Mouse (Mus musculus) CH12.LX (cell line): ENCODE data around the gene Il1b. TPM values are rescaled to one million over a fixed set of nuclear protein-coding genes. Genes with fewer than 3 reads are reported as not detected.

Source experiments
- DNase-seq: peaks from one replicate; pipeline ENCODE4 v3.0.0-alpha.2; 2013; ENCODE audit errors: extremely low read depth
- H3K27ac ChIP-seq: 2 replicates; pipeline ENCODE4 v1.5.1; 2012; ENCODE audit warnings: low read depth, mild to moderate bottlenecking, control low read depth, moderate library complexity; ENCODE audit not compliant: insufficient read depth
- H3K27me3 ChIP-seq: replicated peaks from 2 replicates; pipeline ENCODE3; 2012; ENCODE audit warnings: inconsistent platforms
- H3K36me3 ChIP-seq, 2 experiments: replicated peaks in 1 of 2; 2 replicates each; pipeline versions ENCODE3 to v1.6.1; 2012; ENCODE audit warnings: inconsistent platforms in 1 of 2, low read length in 1 of 2, mild to moderate bottlenecking in 1 of 2, mixed read lengths in 1 of 2, moderate library complexity in 1 of 2; ENCODE audit not compliant: control insufficient read depth in 1 of 2, insufficient read depth in 1 of 2
- H3K4me1 ChIP-seq, 2 experiments: 2 replicates each; pipeline ENCODE4 v1.6.1; 2012; ENCODE audit warnings: inconsistent platforms in 1 of 2, moderate library complexity in 1 of 2; ENCODE audit not compliant: insufficient read depth in 2 of 2, control insufficient read depth in 1 of 2
- H3K4me2 ChIP-seq: 2 replicates; pipeline ENCODE4 v1.6.1; 2012; ENCODE audit warnings: low read depth, mild to moderate bottlenecking, control low read depth; ENCODE audit not compliant: poor library complexity, insufficient read depth, severe bottlenecking
- H3K4me3 ChIP-seq, 3 experiments: fragments of 150-350 bp in 1 of 3; sonication (generic) in 1 of 3; replicated peaks in 1 of 3; 2 replicates each; pipeline versions ENCODE3 to v1.5.1; 2011 to 2012; ENCODE audit warnings: low read depth in 2 of 3, low read length in 2 of 3, mild to moderate bottlenecking in 2 of 3, moderate library complexity in 2 of 3, control low read depth in 1 of 3, improper control_type of control experiment in 1 of 3, inconsistent platforms in 1 of 3, mixed read lengths in 1 of 3; ENCODE audit not compliant: poor library complexity in 1 of 3
- H3K79me2 ChIP-seq: replicated peaks from 2 replicates; pipeline ENCODE4 v1.6.1; 2012; ENCODE audit warnings: mild to moderate bottlenecking, moderate library complexity; ENCODE audit not compliant: control insufficient read depth, poor library complexity, insufficient read depth, severe bottlenecking; ENCODE audit errors: extremely low read depth
- H3K9ac ChIP-seq: 2 replicates; pipeline ENCODE4 v1.6.1; 2012; ENCODE audit warnings: low read depth, mild to moderate bottlenecking, control low read depth, moderate library complexity; ENCODE audit not compliant: insufficient read depth
- H3K9me3 ChIP-seq: replicated peaks from 2 replicates; pipeline ENCODE3; 2012; ENCODE audit warnings: low read length, inconsistent platforms, mixed read lengths
- BHLHE40 ChIP-seq: IDR thresholded peaks from 2 replicates; pipeline ENCODE4 v1.6.1; 2011; ENCODE audit warnings: mild to moderate bottlenecking, low read depth, low read length, improper control_type of control experiment
- CTCF ChIP-seq, 2 experiments: IDR thresholded peaks in 1 of 2; conservative IDR thresholded peaks in 1 of 2; 2 replicates each; pipeline ENCODE4 v1.5.1; 2011 to 2012; ENCODE audit warnings: low read depth in 2 of 2, low read length in 2 of 2, improper control_type of control experiment in 1 of 2, inconsistent platforms in 1 of 2, mild to moderate bottlenecking in 1 of 2, moderate library complexity in 1 of 2
- ELF1 ChIP-seq: IDR thresholded peaks from 2 replicates; pipeline ENCODE4 v1.6.1; 2014; ENCODE audit warnings: low read depth, mild to moderate bottlenecking, inconsistent platforms, low read length, improper control_type of control experiment
- EP300 ChIP-seq: IDR thresholded peaks from 2 replicates; pipeline ENCODE4 v1.6.1; 2011; ENCODE audit warnings: low read length, improper control_type of control experiment
- GABPA ChIP-seq: IDR thresholded peaks from 2 replicates; pipeline ENCODE4 v1.6.1; 2012; ENCODE audit warnings: low read depth, low read length, improper control_type of control experiment, inconsistent platforms; ENCODE audit not compliant: insufficient replicate concordance
- HCFC1 ChIP-seq: IDR thresholded peaks from 2 replicates; pipeline ENCODE4 v1.6.1; 2012; ENCODE audit warnings: low read depth, mild to moderate bottlenecking, inconsistent platforms, low read length, improper control_type of control experiment
- IRF4 ChIP-seq: IDR thresholded peaks from 2 replicates; pipeline ENCODE4 v1.6.1; 2014; ENCODE audit warnings: low read depth, mild to moderate bottlenecking, inconsistent platforms, low read length, improper control_type of control experiment
- JUN ChIP-seq: IDR thresholded peaks from 2 replicates; pipeline ENCODE4 v1.6.1; 2011; ENCODE audit warnings: low read depth, mild to moderate bottlenecking, low read length, improper control_type of control experiment, moderate library complexity; ENCODE audit not compliant: insufficient read depth
- KAT2A ChIP-seq: IDR thresholded peaks from 2 replicates; pipeline ENCODE4 v1.6.1; 2012; ENCODE audit warnings: low read length, improper control_type of control experiment, inconsistent platforms; ENCODE audit not compliant: insufficient replicate concordance
- MAFK ChIP-seq: IDR thresholded peaks from 2 replicates; pipeline ENCODE4 v1.6.1; 2011; ENCODE audit warnings: low read length, improper control_type of control experiment; ENCODE audit not compliant: insufficient replicate concordance
- MAX ChIP-seq: IDR thresholded peaks from 2 replicates; pipeline ENCODE4 v1.6.1; 2011; ENCODE audit warnings: low read length, improper control_type of control experiment
- MEF2A ChIP-seq: IDR thresholded peaks from 2 replicates; pipeline ENCODE4 v1.6.1; 2014; ENCODE audit warnings: low read depth, mild to moderate bottlenecking, inconsistent platforms, low read length, improper control_type of control experiment, borderline replicate concordance
- NELFE ChIP-seq: IDR thresholded peaks from 2 replicates; pipeline ENCODE4 v1.6.1; 2011; ENCODE audit warnings: low read depth, low read length, improper control_type of control experiment
- NRF1 ChIP-seq: IDR thresholded peaks from 2 replicates; pipeline ENCODE4 v1.6.1; 2014; ENCODE audit warnings: low read depth, mild to moderate bottlenecking, inconsistent platforms, low read length, improper control_type of control experiment, moderate library complexity
- PAX5 ChIP-seq: IDR thresholded peaks from 2 replicates; pipeline ENCODE4 v1.6.1; 2012; ENCODE audit warnings: low read length, inconsistent platforms, mixed read lengths
- POLR2A ChIP-seq: IDR thresholded peaks from 2 replicates; pipeline ENCODE4 v1.6.1; 2011; ENCODE audit warnings: low read depth, mild to moderate bottlenecking, improper control_type of control experiment, low read length
- SIN3A ChIP-seq: IDR thresholded peaks from 2 replicates; pipeline ENCODE4 v1.6.1; 2012; ENCODE audit warnings: low read length, improper control_type of control experiment, inconsistent platforms
- SMC3 ChIP-seq: IDR thresholded peaks from 2 replicates; pipeline ENCODE4 v1.6.1; 2011; ENCODE audit warnings: low read depth, low read length, improper control_type of control experiment
- TCF12 ChIP-seq: IDR thresholded peaks from 2 replicates; pipeline ENCODE4 v1.6.1; 2014; ENCODE audit warnings: low read depth, mild to moderate bottlenecking, inconsistent platforms, low read length, improper control_type of control experiment
- UBTF ChIP-seq: IDR thresholded peaks from 2 replicates; pipeline ENCODE4 v1.6.1; 2012; ENCODE audit warnings: low read depth, mild to moderate bottlenecking, inconsistent platforms, low read length, improper control_type of control experiment, moderate library complexity
- USF1 ChIP-seq: IDR thresholded peaks from 2 replicates; pipeline ENCODE4 v1.6.1; 2014; ENCODE audit warnings: low read depth, mild to moderate bottlenecking, inconsistent platforms, low read length, improper control_type of control experiment
- USF2 ChIP-seq: conservative IDR thresholded peaks from 2 replicates; pipeline ENCODE4 v1.6.1; 2011; ENCODE audit warnings: low read depth, low read length, improper control_type of control experiment
- ZC3H11A ChIP-seq: IDR thresholded peaks from 2 replicates; pipeline ENCODE4 v1.6.1; 2012; ENCODE audit warnings: low read depth, mild to moderate bottlenecking, inconsistent platforms, low read length, improper control_type of control experiment
- ZMIZ1 ChIP-seq: IDR thresholded peaks from 2 replicates; pipeline ENCODE4 v1.6.1; 2012; ENCODE audit warnings: low read depth, mild to moderate bottlenecking, inconsistent platforms, low read length, improper control_type of control experiment
- ZNF384 ChIP-seq: IDR thresholded peaks from 2 replicates; pipeline ENCODE4 v1.6.1; 2012; ENCODE audit warnings: low read depth, low read length, improper control_type of control experiment, inconsistent platforms
- dilution Hi-C: fragments of 300-500 bp; cut with MboI; formaldehyde crosslinking; loops from 2 replicates; pipeline ENCODE4 v1.14.3; 2020; ENCODE audit warnings: low sequenced_read_pairs; ENCODE audit not compliant: extremely low pct_unique_long_range_greater_than_20kb, extremely low pct_ligation_motif_present
- in situ Hi-C: fragments of 300-500 bp; cut with MboI; formaldehyde crosslinking; loops from 3 replicates; pipeline ENCODE4 v1.14.3; 2019; ENCODE audit warnings: low sequenced_read_pairs, low pct_ligation_motif_present, low pct_unique_long_range_greater_than_20kb, mixed read lengths
- polyA plus RNA-seq: library from polyadenylated mRNA; unstranded; fragments of >175 nt; gene quantifications from 2 replicates; pipeline ENCODE4 v1.2.1, GENCODE M21; 2012; ENCODE audit warnings: low read depth; ENCODE audit not compliant: insufficient read length
- total RNA-seq, 2 experiments: library from RNA; depleted of rRNA; stranded (reverse); fragments of 300-350 nt in 1 of 2; fragments of >200 nt in 1 of 2; gene quantifications; 2 replicates each; pipeline ENCODE4 v1.2.3; 2012 to 2014

The Il1b gene
- total and polyA plus RNA-seq, 3 experiments: 0.23 to 0.44 TPM; not detected in 1

GRCm38 (mm10) chr2:129373307-129373706, 2.4 kb upstream of the Il1b start:
- H3K4me3 ChIP-seq: no peak overlapping the region
- DNase-seq: peak; percentile 49
- no peak for TF ChIP-seq SMC3
- no peak for TF ChIP-seq ELF1
- no peak for TF ChIP-seq SIN3A
- TF ChIP-seq IRF4: no peak
- no peak for TF ChIP-seq USF2
- TF ChIP-seq POLR2A: no peak
- no peak for TF ChIP-seq HCFC1
- no peak for TF ChIP-seq GABPA
- TF ChIP-seq, all 38 proteins: peak for 0
- H3K9ac ChIP-seq: no peak overlapping the region
- H3K36me3 ChIP-seq: no peaks in the 10 kb centered on the region
- no peak overlapping the region for H3K4me2 ChIP-seq
- no peaks in the 10 kb centered on the region for H3K9me3 ChIP-seq
- peaks cover 0 to 18% of the 10 kb centered on the region in 2 experiments; a peak in 2 of 4 replicates for H3K4me1 ChIP-seq
- in situ Hi-C loops (no loop called here), dilution Hi-C loops (no loop called here)
- H3K27ac ChIP-seq: no peak overlapping the region
- H3K27me3 ChIP-seq: no peaks in the 10 kb centered on the region
- H3K79me2 ChIP-seq: no peaks in the 10 kb centered on the region

- dilution Hi-C loops: no loop called here
Observed at GRCm38 (mm10) chr2:129369615-129370014, 1.3 kb downstream of the Il1b start.

GRCm38 (mm10) chr2:129368795-129369194, 2.1 kb downstream of the Il1b start:
- H3K27ac ChIP-seq: no peak overlapping the region
- dilution Hi-C loops: no loop called here
- H3K36me3 ChIP-seq: no peaks in the 10 kb centered on the region
- TF ChIP-seq EP300 (no peak), PAX5 (no peak), MAFK (no peak), MAX (no peak), TCF12 (no peak), NRF1 (no peak), POLR2A (no peak), MEF2A (no peak), ZNF384 (no peak), BHLHE40 (no peak), CTCF (conservative IDR thresholded peaks at IDR 0.05 in 1 of 2, IDR thresholded peaks at IDR 0.05 in 1 of 2; ENCODE audit: low read depth in 2 of 2, low read length in 2 of 2) (no peak), HCFC1 (no peak), KAT2A (no peak), ZMIZ1 (no peak), USF1 (no peak), GABPA (no peak)
- H3K9ac ChIP-seq: no peak overlapping the region
- no peaks in the 10 kb centered on the region for H3K9me3 ChIP-seq
- no peaks in the 10 kb centered on the region for H3K27me3 ChIP-seq
- no peaks in the 10 kb centered on the region for H3K79me2 ChIP-seq
- no peak overlapping the region for H3K4me2 ChIP-seq
- DNase-seq: no peak
- in situ Hi-C loops: no loop called here
- H3K4me1 ChIP-seq: peaks cover 0 to 18% of the 10 kb centered on the region in 2 experiments; a peak in 2 of 4 replicates
- no peak overlapping the region for H3K4me3 ChIP-seq

More at GRCm38 (mm10) chr2:129369615-129370014, 1.3 kb downstream of the Il1b start:
- Histone ChIP-seq H3K79me2 (no peaks in the 10 kb centered on the region), H3K27ac (no peak overlapping the region), H3K9me3 (no peaks in the 10 kb centered on the region), H3K4me1 (peaks cover 0 to 18% of the 10 kb centered on the region in 2 experiments; a peak in 2 of 4 replicates), H3K27me3 (no peaks in the 10 kb centered on the region), H3K4me2 (no peak overlapping the region), H3K9ac (no peak overlapping the region), H3K4me3 (no peak overlapping the region), H3K36me3 (no peaks in the 10 kb centered on the region)
- DNase-seq: no peak
- in situ Hi-C loops: no loop called here
- TF ChIP-seq IRF4 (no peak), CTCF (conservative IDR thresholded peaks at IDR 0.05 in 1 of 2, IDR thresholded peaks at IDR 0.05 in 1 of 2; ENCODE audit: low read depth in 2 of 2, low read length in 2 of 2) (no peak), SMC3 (no peak), USF1 (no peak), EP300 (no peak), BHLHE40 (no peak), JUN (no peak), UBTF (no peak), ZMIZ1 (no peak), MAX (no peak), NELFE (no peak), ZC3H11A (no peak)
